Mouse (Mus musculus) bone marrow macrophage, adult 2 months (primary cell): ENCODE data around the gene Rint1. TPM values are rescaled to one million over a fixed set of nuclear protein-coding genes. Genes with fewer than 3 reads are reported as not detected.

Source experiments
- H3K27ac ChIP-seq: 2 replicates; pipeline ENCODE4 v1.5.1; 2012; ENCODE audit warnings: low read depth, low read length; ENCODE audit not compliant: insufficient read depth
- H3K4me1 ChIP-seq: 2 replicates; pipeline ENCODE4 v1.6.1; 2012; ENCODE audit warnings: low read length; ENCODE audit not compliant: control insufficient read depth, insufficient read depth
- H3K4me3 ChIP-seq: 2 replicates; pipeline ENCODE4 v1.5.1; 2012; ENCODE audit warnings: mild to moderate bottlenecking, low read length, moderate library complexity; ENCODE audit not compliant: insufficient read depth
- CTCF ChIP-seq: IDR thresholded peaks from 2 replicates; pipeline ENCODE4 v1.5.1; 2012; ENCODE audit warnings: low read depth, mild to moderate bottlenecking, low read length, moderate library complexity
- POLR2A ChIP-seq: IDR thresholded peaks from 2 replicates; pipeline ENCODE4 v1.6.1; 2012; ENCODE audit warnings: mild to moderate bottlenecking, low read depth, low read length, borderline replicate concordance
- polyA plus RNA-seq: library from polyadenylated mRNA; stranded (reverse); fragments of >200 nt; gene quantifications from 2 replicates; pipeline ENCODE4 v1.2.4, GENCODE M21; 2012; ENCODE audit not compliant: missing spikeins, insufficient read depth, insufficient read length

Rint1 gene
- polyA plus RNA-seq, 1 experiment, result 10.6 TPM

- no peaks in the 10 kb centered on the region for H3K4me1 ChIP-seq
- H3K4me3 ChIP-seq, result no peak overlapping the region
- no peak for TF ChIP-seq CTCF
- TF ChIP-seq POLR2A, result no peak
- no peak overlapping the region for H3K27ac ChIP-seq
Observed at GRCm38 (mm10) chr5:23863166-23864053, 75.9 kb downstream of the Rint1 start.

- TF ChIP-seq CTCF (no peak), POLR2A (no peak)
- H3K27ac ChIP-seq, result no peak overlapping the region
- no peak overlapping the region for H3K4me3 ChIP-seq
- no peaks in the 10 kb centered on the region for H3K4me1 ChIP-seq
Observed at GRCm38 (mm10) chr5:23864054-23864965, 76.8 kb downstream of the Rint1 start.

- H3K4me3 ChIP-seq, result no peak overlapping the region
- TF ChIP-seq POLR2A (no peak), CTCF (no peak)
- no peaks in the 10 kb centered on the region for H3K4me1 ChIP-seq
- H3K27ac ChIP-seq, result no peak overlapping the region
Observed at GRCm38 (mm10) chr5:23865941-23866340, 78.4 kb downstream of the Rint1 start.

Other genes with a start within 250 kb of the Rint1 start
- 33.0 and 34.8 TPM in 2 replicates for gene Srpk2, start 103.1 kb upstream of the Rint1 start, polyA plus RNA-seq
- 5.4 and 6.1 TPM in 2 replicates for gene Pus7, start 4.0 kb upstream of the Rint1 start, polyA plus RNA-seq
- 67.6 and 84.3 TPM in 2 replicates for gene Tomm7, start 56.5 kb downstream of the Rint1 start, polyA plus RNA-seq
- gene Fam126a, start 243.0 kb downstream of the Rint1 start, polyA plus RNA-seq, result 24.2 and 24.3 TPM in 2 replicates